Mouse (Mus musculus) spleen, postnatal 14 days (tissue): ENCODE data around the gene Gm45837.
"Not testable (repeated sequence)": the region's sequence is repeated elsewhere in the genome, so short reads cannot be mapped to it uniquely, and the experiment has no call there.

ENCODE experiments used
- DNase-seq, 2 experiments: peaks; one replicate each; pipeline ENCODE4 v3.0.0; 2021 to 2022; ENCODE audit warnings: low spot score in 2 of 2

Gm45837 gene

GRCm38 (mm10) chr7:101549266-101549665 lies 138.6 kb downstream of the Gm45837 start:
- DNase-seq = no peak

- DNase-seq = no peak
Observed at GRCm38 (mm10) chr7:101550686-101551485, 140.2 kb downstream of the Gm45837 start.

GRCm38 (mm10) chr7:101551530-101551929 lies 140.8 kb downstream of the Gm45837 start:
- no peak for DNase-seq

- DNase-seq = not testable (repeated sequence)
Observed at GRCm38 (mm10) chr7:101555473-101555872, 144.8 kb downstream of the Gm45837 start.

GRCm38 (mm10) chr7:101557391-101557790 lies 146.7 kb downstream of the Gm45837 start:
- DNase-seq = no peak

- not testable (repeated sequence) for DNase-seq
Observed at GRCm38 (mm10) chr7:101559393-101559792, 148.7 kb downstream of the Gm45837 start.
